Mouse (Mus musculus) monocyte, adult 2 months (primary cell): Measurements from ENCODE around the gene Adcyap1r1.

Experiments
- DNase-seq, 2 experiments: peaks; one replicate each; pipeline ENCODE4 v3.0.0; 2022; ENCODE audit warnings: low spot score in 2 of 2, low read depth in 1 of 2

The Adcyap1r1 gene

GRCm38 (mm10) chr6:55451771-55452371 lies at the start of gene Adcyap1r1:
Adcyap1r1 (plus strand) TSS chr6:55451978.
- DNase-seq: no peak

- DNase-seq: no peak
Observed at GRCm38 (mm10) chr6:55402041-55402776, 49.6 kb upstream of the Adcyap1r1 start.

GRCm38 (mm10) chr6:55403411-55404309 lies 48.1 kb upstream of the Adcyap1r1 start:
- DNase-seq: no peak

GRCm38 (mm10) chr6:55404421-55404990 lies 47.3 kb upstream of the Adcyap1r1 start:
- DNase-seq: no peak

GRCm38 (mm10) chr6:55407345-55407744 lies 44.4 kb upstream of the Adcyap1r1 start:
- no peak for DNase-seq

GRCm38 (mm10) chr6:55410119-55410775 lies 41.5 kb upstream of the Adcyap1r1 start:
- no peak for DNase-seq

GRCm38 (mm10) chr6:55410977-55411376 lies 40.8 kb upstream of the Adcyap1r1 start:
- DNase-seq: no peak

GRCm38 (mm10) chr6:55416202-55416601 lies 35.6 kb upstream of the Adcyap1r1 start:
- DNase-seq: no peak

GRCm38 (mm10) chr6:55418746-55419410 lies 32.9 kb upstream of the Adcyap1r1 start:
- DNase-seq: no peak

GRCm38 (mm10) chr6:55420411-55420810 lies 31.4 kb upstream of the Adcyap1r1 start:
- no peak for DNase-seq

- DNase-seq: no peak
Observed at GRCm38 (mm10) chr6:55420869-55421361, 30.9 kb upstream of the Adcyap1r1 start.

- DNase-seq: no peak
Observed at GRCm38 (mm10) chr6:55432121-55432520, 19.7 kb upstream of the Adcyap1r1 start.

- DNase-seq: no peak
Observed at GRCm38 (mm10) chr6:55434360-55434759, 17.4 kb upstream of the Adcyap1r1 start.

GRCm38 (mm10) chr6:55435266-55436159 lies 16.3 kb upstream of the Adcyap1r1 start:
- no peak for DNase-seq

GRCm38 (mm10) chr6:55437919-55438318 lies 13.9 kb upstream of the Adcyap1r1 start:
- no peak for DNase-seq

- DNase-seq: no peak
Observed at GRCm38 (mm10) chr6:55438837-55439236, 12.9 kb upstream of the Adcyap1r1 start.

GRCm38 (mm10) chr6:55443927-55444688 lies 7.7 kb upstream of the Adcyap1r1 start:
- no peak for DNase-seq

GRCm38 (mm10) chr6:55444721-55445120 lies 7.1 kb upstream of the Adcyap1r1 start:
- no peak for DNase-seq
